Mouse (Mus musculus) hindbrain, embryonic 10.5 days (tissue): ENCODE data around the gene Tatdn3. TPM values are rescaled to one million over a fixed set of nuclear protein-coding genes. Genes with fewer than 3 reads are reported as not detected.

ENCODE experiments used
- DNase-seq: peaks from one replicate; pipeline ENCODE4 v3.0.0-alpha.2; 2017; ENCODE audit warnings: low spot score
- H3K27ac ChIP-seq: fragments of 300-500 bp; sonication (generic); 2 replicates; pipeline ENCODE4 v1.5.1; 2016; ENCODE audit warnings: mild to moderate bottlenecking, moderate library complexity
- H3K27me3 ChIP-seq: fragments of 300-500 bp; sonication (generic); 2 replicates; pipeline ENCODE4 v1.6.1; 2016; ENCODE audit warnings: mild to moderate bottlenecking; ENCODE audit not compliant: poor library complexity, insufficient read depth, severe bottlenecking
- H3K36me3 ChIP-seq: fragments of 300-500 bp; sonication (generic); 2 replicates; pipeline ENCODE4 v1.6.1; 2016; ENCODE audit warnings: mild to moderate bottlenecking, moderate library complexity
- H3K4me1 ChIP-seq: fragments of 300-500 bp; sonication (generic); replicated peaks from 2 replicates; pipeline ENCODE4 v1.6.1; 2016; ENCODE audit warnings: mild to moderate bottlenecking
- H3K4me3 ChIP-seq: fragments of 300-500 bp; sonication (generic); 2 replicates; pipeline ENCODE4 v1.5.1; 2016; ENCODE audit warnings: mild to moderate bottlenecking, moderate library complexity
- H3K9me3 ChIP-seq: fragments of 300-500 bp; sonication (generic); 2 replicates; pipeline ENCODE4 v1.6.1; 2016; ENCODE audit warnings: mild to moderate bottlenecking, moderate library complexity
- WGBS: fragments of 180-500 bp; shearing (Covaris S2); methylation state at CpG from one replicate; pipeline ENCODE4 v1.1.7; 2016; 5-methylcytosine and 5-hydroxymethylcytosine counted together
- polyA plus RNA-seq: library from polyadenylated mRNA; unstranded; fragments of >200 nt; fragmentation: Nextera tagmentation; extraction: Ambion mirVana; gene quantifications from 2 replicates; pipeline ENCODE4 v1.2.1, GENCODE M21; 2016

Tatdn3 gene
- polyA plus RNA-seq, 1 experiment from 2014 or later: 13.9 TPM

GRCm38 (mm10) chr1:191021016-191021415, 41.7 kb downstream of the Tatdn3 start:
- DNase-seq: no peak
- Histone ChIP-seq H3K9me3 (no peaks in the 10 kb centered on the region), H3K4me3 (no peak overlapping the region), H3K36me3 (peaks cover 14% of the 10 kb centered on the region), H3K4me1 (peaks cover 18% of the 10 kb centered on the region), H3K27ac (no peak overlapping the region), H3K27me3 (no peaks in the 10 kb centered on the region)
- WGBS: 92% methylated on average over 7 of the region's 7 CpGs

DNA sequence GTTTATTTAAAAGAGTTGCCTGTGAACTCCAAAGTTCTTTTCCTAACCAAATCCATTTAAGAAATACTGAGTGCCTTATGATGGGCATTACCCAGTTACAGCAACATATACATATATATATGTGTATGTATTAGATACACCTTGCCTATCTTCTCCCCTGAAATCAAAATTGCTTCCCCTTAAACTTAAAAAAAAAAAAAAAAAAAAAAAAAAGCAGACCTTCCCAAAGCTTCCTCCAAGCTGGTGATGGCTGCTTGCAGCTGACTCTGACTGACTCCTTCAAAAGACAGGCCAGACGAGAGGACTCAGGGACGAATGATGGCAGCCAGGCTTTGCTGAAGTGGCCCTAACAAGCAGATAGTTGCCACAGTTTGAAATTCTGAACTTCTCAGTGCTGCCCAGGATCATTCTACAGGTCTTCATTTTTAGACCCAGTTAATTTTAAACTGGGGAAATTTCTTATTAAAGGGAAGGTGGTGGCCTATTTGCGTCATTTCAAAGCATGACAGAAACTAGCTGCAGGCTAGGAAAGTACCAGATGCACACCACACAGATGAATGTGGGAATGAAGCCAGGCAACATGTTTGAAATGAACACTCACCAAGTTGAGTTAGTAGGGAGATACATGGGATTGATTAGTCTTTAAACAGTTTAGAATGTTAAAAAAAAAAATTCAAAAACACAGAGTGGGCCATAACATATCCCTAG, 42.4 kb downstream of the Tatdn3 start:
- no peaks in the 10 kb centered on the region for H3K27me3 ChIP-seq
- peaks cover 15% of the 10 kb centered on the region for H3K36me3 ChIP-seq
- peaks cover 12% of the 10 kb centered on the region for H3K4me1 ChIP-seq
- H3K9me3 ChIP-seq: no peaks in the 10 kb centered on the region
- no peak overlapping the region for H3K27ac ChIP-seq
- DNase-seq: no peak
- 94% methylated on average over 3 of the region's 3 CpGs for WGBS
- no peak overlapping the region for H3K4me3 ChIP-seq

- no peak overlapping the region for H3K4me3 ChIP-seq
- H3K36me3 ChIP-seq: peaks cover 21% of the 10 kb centered on the region
- H3K4me1 ChIP-seq: peaks cover 6% of the 10 kb centered on the region
- H3K27me3 ChIP-seq: no peaks in the 10 kb centered on the region
- no peaks in the 10 kb centered on the region for H3K9me3 ChIP-seq
- no peak for DNase-seq
- 96% methylated on average over 5 of the region's 5 CpGs for WGBS
- no peak overlapping the region for H3K27ac ChIP-seq
These were observed 42.9 kb downstream of the Tatdn3 start for GRCm38 (mm10) chr1:191019803-191020202.

DNA sequence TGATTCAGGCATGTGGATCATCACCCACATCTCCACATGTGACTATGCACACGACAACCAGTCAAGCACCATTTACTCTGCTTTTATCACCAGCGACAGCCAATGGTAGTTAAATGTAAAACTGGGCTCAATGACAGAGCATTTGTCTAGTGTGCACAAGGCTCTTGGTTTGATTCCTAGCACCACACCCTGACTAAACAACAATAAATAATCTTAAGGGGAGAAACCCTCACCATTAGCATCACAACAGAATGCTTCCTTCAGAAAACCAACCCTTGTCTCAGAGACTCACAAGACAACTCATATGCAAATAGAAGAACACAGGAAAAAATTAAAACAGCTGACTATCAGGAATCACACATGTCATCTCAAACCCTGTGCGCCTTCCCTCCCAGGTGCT, 48.5 kb downstream of the Tatdn3 start:
- Histone ChIP-seq H3K9me3 (no peaks in the 10 kb centered on the region), H3K27ac (no peak overlapping the region), H3K27me3 (no peaks in the 10 kb centered on the region), H3K4me1 (no peaks in the 10 kb centered on the region), H3K4me3 (no peak overlapping the region), H3K36me3 (peaks cover 61% of the 10 kb centered on the region)
- no peak for DNase-seq
- WGBS: 92% methylated on average over 3 of the region's 3 CpGs

DNA sequence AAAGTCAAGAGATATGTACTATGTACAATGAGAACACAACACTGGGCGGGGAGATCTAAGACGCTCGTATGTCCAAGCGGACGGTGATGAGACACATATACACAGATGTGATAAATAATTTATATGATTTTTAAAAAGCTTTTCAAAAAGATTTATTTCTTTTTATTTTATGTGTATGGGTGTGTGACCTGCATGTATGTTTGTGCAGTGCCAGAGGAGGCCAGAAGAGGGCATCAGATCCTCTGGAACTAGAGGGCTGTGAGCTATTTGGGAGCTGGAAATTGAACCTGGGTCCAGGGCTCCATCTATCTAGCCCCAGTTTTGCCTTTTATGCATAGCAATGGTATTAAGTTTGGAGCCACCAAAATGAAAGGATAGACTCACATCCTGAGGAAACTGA, 54.0 kb downstream of the Tatdn3 start:
- no peak for DNase-seq
- peaks cover 79% of the 10 kb centered on the region for H3K36me3 ChIP-seq
- H3K4me3 ChIP-seq: no peak overlapping the region
- WGBS: 97% methylated on average over 5 of the region's 5 CpGs
- H3K27me3 ChIP-seq: no peaks in the 10 kb centered on the region
- no peaks in the 10 kb centered on the region for H3K4me1 ChIP-seq
- no peaks in the 10 kb centered on the region for H3K9me3 ChIP-seq
- H3K27ac ChIP-seq: no peak overlapping the region

- Histone ChIP-seq H3K36me3 (peaks cover 17% of the 10 kb centered on the region), H3K27me3 (no peaks in the 10 kb centered on the region), H3K27ac (no peak overlapping the region), H3K9me3 (peaks cover 6% of the 10 kb centered on the region; the same call in 1 of the 2 replicates), H3K4me3 (no peak overlapping the region), H3K4me1 (no peaks in the 10 kb centered on the region)
- 61% methylated on average over 6 of the region's 6 CpGs for WGBS
- no peak for DNase-seq
These were observed 60.5 kb downstream of the Tatdn3 start for GRCm38 (mm10) chr1:191002201-191002600.

DNA sequence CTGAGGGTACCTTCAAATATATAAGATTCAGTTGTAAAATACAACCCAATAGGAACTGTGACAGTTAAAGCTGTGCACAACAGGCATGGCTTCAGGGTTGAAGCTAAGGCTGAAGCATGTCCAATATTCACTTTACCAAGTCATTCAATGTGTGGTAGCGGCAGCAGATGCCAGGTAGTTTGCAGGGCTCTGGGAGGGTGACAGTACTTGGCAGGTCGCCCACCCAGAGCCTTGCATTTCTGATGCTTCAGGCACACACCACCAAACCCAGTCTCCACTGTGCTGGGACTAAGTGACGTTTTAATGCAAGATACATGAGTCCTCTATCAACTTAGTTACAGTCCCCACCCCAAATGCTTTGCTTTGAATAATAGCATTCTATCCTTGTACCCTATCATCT, 62.0 kb downstream of the Tatdn3 start:
- no peak overlapping the region for H3K4me3 ChIP-seq
- DNase-seq: no peak

DNA sequence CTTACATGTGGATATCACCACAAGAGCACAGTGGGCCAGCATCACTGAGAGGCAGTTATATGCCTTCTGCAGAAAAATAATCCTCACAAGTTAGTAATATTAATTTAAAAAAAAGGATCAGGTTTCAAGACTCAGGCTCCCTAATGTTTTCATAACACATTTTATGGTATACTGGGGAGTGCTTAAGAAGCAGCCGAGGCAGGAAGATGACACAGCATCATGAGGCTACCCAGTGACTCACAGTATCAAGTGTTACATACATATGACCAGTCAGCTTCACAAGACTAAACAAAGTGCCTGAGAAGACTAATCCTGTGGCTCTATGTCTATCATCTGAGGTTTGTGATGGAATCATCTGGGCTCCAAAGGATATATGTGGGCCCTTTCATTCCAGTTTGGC, 64.7 kb downstream of the Tatdn3 start:
- no peak for DNase-seq
- H3K4me3 ChIP-seq: no peak overlapping the region
- WGBS: 85% methylated on average over 1 of the region's 1 CpGs
- no peaks in the 10 kb centered on the region for H3K4me1 ChIP-seq
- H3K27ac ChIP-seq: no peak overlapping the region
- no peaks in the 10 kb centered on the region for H3K36me3 ChIP-seq
- peaks cover 6% of the 10 kb centered on the region; the same call in 1 of the 2 replicates for H3K9me3 ChIP-seq
- no peaks in the 10 kb centered on the region; the same call in 1 of the 2 replicates for H3K27me3 ChIP-seq

More for the DNA sequence above, 62.0 kb downstream of the Tatdn3 start:
- H3K27me3 ChIP-seq: no peaks in the 10 kb centered on the region
- no peaks in the 10 kb centered on the region for H3K4me1 ChIP-seq
- peaks cover 6% of the 10 kb centered on the region; the same call in 1 of the 2 replicates for H3K9me3 ChIP-seq
- no peak overlapping the region for H3K27ac ChIP-seq
- peaks cover 14% of the 10 kb centered on the region for H3K36me3 ChIP-seq
- 86% methylated on average over 3 of the region's 3 CpGs for WGBS

GRCm38 (mm10) chr1:190996346-190996877, 66.3 kb downstream of the Tatdn3 start:
- WGBS: 76% methylated on average over 6 of the region's 6 CpGs

More at GRCm38 (mm10) chr1:190996346-190996877, 66.3 kb downstream of the Tatdn3 start:
- Histone ChIP-seq H3K4me1 (no peaks in the 10 kb centered on the region), H3K27me3 (no peaks in the 10 kb centered on the region; the same call in 1 of the 2 replicates), H3K9me3 (peaks cover 6% of the 10 kb centered on the region; the same call in 1 of the 2 replicates), H3K36me3 (no peaks in the 10 kb centered on the region), H3K4me3 (no peak overlapping the region), H3K27ac (no peak overlapping the region)
- no peak for DNase-seq

Other genes with a start within 250 kb of the Tatdn3 start
- 17.4 and 18.7 TPM in 2 replicates for gene Rps6kc1, start 151.2 kb downstream of the Tatdn3 start, polyA plus RNA-seq
- gene Angel2, start 137.8 kb downstream of the Tatdn3 start, polyA plus RNA-seq: 52.9 and 53.5 TPM in 2 replicates
- 39.1 and 50.5 TPM in 2 replicates for gene Vash2, start 83.6 kb downstream of the Tatdn3 start, polyA plus RNA-seq
- gene Flvcr1, start 36.8 kb downstream of the Tatdn3 start, polyA plus RNA-seq: 6.4 and 6.9 TPM in 2 replicates
- not detected in 2 replicates for gene Spata45, start 26.3 kb downstream of the Tatdn3 start, polyA plus RNA-seq
- gene Nsl1, start 80 bp upstream of the Tatdn3 start, polyA plus RNA-seq: 25.5 and 31.0 TPM in 2 replicates
- 4.8 and 5.2 TPM in 2 replicates for gene Batf3, start 34.9 kb upstream of the Tatdn3 start, polyA plus RNA-seq
- gene Fam71a, start 101.9 kb upstream of the Tatdn3 start, polyA plus RNA-seq: not detected in 2 replicates
- 2.4 and 2.9 TPM in 2 replicates for gene Atf3, start 155.1 kb upstream of the Tatdn3 start, polyA plus RNA-seq